Mouse (Mus musculus) liver, embryonic 15.5 days (tissue): ENCODE data around the gene Taf6l. TPM values are rescaled to one million over a fixed set of nuclear protein-coding genes. Genes with fewer than 3 reads are reported as not detected.

Experiments
- ATAC-seq: fragments of 200-750 bp; cut with Nextera tagmentation; 2 replicates; pipeline ENCODE4 v1.8.0; 2017; ENCODE audit warnings: moderate number of reproducible peaks, mild to moderate bottlenecking, moderate library complexity; ENCODE audit not compliant: insufficient read depth
- H3K27ac ChIP-seq: fragments of 300-500 bp; sonication (generic); replicated peaks from 2 replicates; pipeline ENCODE4 v1.5.1; 2015; ENCODE audit warnings: mild to moderate bottlenecking, inconsistent platforms
- H3K27me3 ChIP-seq: fragments of 300-500 bp; sonication (generic); 2 replicates; pipeline ENCODE4 v1.6.1; 2015; ENCODE audit warnings: mild to moderate bottlenecking, inconsistent platforms
- H3K36me3 ChIP-seq: fragments of 300-500 bp; sonication (generic); replicated peaks from 2 replicates; pipeline ENCODE4 v1.6.1; 2015; ENCODE audit warnings: moderate library complexity, mild to moderate bottlenecking, inconsistent platforms
- H3K4me1 ChIP-seq: fragments of 300-500 bp; sonication (generic); replicated peaks from 2 replicates; pipeline ENCODE4 v1.6.1; 2015; ENCODE audit warnings: inconsistent platforms
- H3K4me2 ChIP-seq: fragments of 300-500 bp; sonication (generic); 2 replicates; pipeline ENCODE4 v1.6.1; 2015; ENCODE audit warnings: moderate library complexity, mild to moderate bottlenecking, inconsistent platforms
- H3K4me3 ChIP-seq: fragments of 300-500 bp; sonication (generic); replicated peaks from 2 replicates; pipeline ENCODE4 v1.5.1; 2015; ENCODE audit warnings: mild to moderate bottlenecking, inconsistent platforms
- H3K9ac ChIP-seq: fragments of 300-500 bp; sonication (generic); 2 replicates; pipeline ENCODE4 v1.6.1; 2015; ENCODE audit warnings: moderate library complexity, mild to moderate bottlenecking, inconsistent platforms
- H3K9me3 ChIP-seq: fragments of 300-500 bp; sonication (generic); replicated peaks from 2 replicates; pipeline ENCODE4 v1.6.1; 2016; ENCODE audit warnings: inconsistent platforms
- WGBS: fragments of 180-500 bp; shearing (Covaris S2); methylation state at CpG from one replicate; pipeline ENCODE4 v1.1.7; 2015; ENCODE audit warnings: mixed read lengths; ENCODE audit not compliant: insufficient replicate concordance; 5-methylcytosine and 5-hydroxymethylcytosine counted together
- polyA plus RNA-seq: library from polyadenylated mRNA; unstranded; fragments of >200 nt; fragmentation: Nextera tagmentation; extraction: Ambion mirVana; gene quantifications from 2 replicates; pipeline ENCODE4 v1.2.1, GENCODE M21; 2015

Taf6l gene
- polyA plus RNA-seq, 1 experiment from 2014 or later, result 13.2 TPM

DNA sequence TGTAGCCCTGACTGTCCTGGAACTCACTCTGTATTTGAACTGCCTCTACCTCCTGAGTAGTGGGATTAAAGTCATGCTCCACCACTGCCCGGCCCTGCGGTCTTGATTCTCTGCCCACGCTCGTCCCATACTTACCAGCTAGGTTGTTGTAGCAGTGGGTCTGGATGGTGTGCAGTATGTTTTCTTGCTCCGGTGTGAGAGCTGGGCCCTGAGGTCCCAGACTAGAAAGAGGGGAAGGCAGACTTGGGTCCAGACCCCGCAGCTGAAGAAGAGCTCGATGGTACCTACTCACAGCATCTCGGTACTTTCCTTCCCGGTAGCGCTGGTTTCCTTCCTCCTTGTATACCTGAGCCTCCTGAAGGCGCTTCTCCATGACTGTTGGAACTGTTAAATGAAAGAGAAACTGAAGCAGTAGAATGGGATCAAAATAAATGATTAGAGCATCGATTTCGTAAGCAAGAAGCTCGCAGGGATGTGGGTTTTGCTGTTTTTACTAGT, 32.1 kb upstream of the Taf6l start:
- H3K27me3 ChIP-seq, result no peaks in the 10 kb centered on the region
- no peaks in the 10 kb centered on the region for H3K9me3 ChIP-seq
- peak overlapping the region; percentile 92 for H3K4me3 ChIP-seq
- peak overlapping the region; percentile 95 for H3K9ac ChIP-seq
- peak overlapping the region; percentile 86 for H3K4me2 ChIP-seq
- ATAC-seq, result no peak
- H3K36me3 ChIP-seq, result peaks cover 47% of the 10 kb centered on the region
- WGBS, result 13% methylated on average over 14 of the region's 14 CpGs
- peak overlapping the region; percentile 100 for H3K27ac ChIP-seq
- H3K4me1 ChIP-seq, result peaks cover 42% of the 10 kb centered on the region

GRCm38 (mm10) chr19:8817001-8817400, 30.8 kb upstream of the Taf6l start:
- 73% methylated on average over 3 of the region's 3 CpGs for WGBS
- Histone ChIP-seq H3K27ac (no peak overlapping the region), H3K36me3 (peaks cover 52% of the 10 kb centered on the region), H3K27me3 (no peaks in the 10 kb centered on the region), H3K4me3 (peak overlapping the region; percentile 14), H3K4me1 (peaks cover 28% of the 10 kb centered on the region), H3K9me3 (no peaks in the 10 kb centered on the region), H3K9ac (0 out of 2 replicates have a peak overlapping the region, but pooled peaks have one; percentile 1), H3K4me2 (peak overlapping the region; percentile 86)
- no peak for ATAC-seq

DNA sequence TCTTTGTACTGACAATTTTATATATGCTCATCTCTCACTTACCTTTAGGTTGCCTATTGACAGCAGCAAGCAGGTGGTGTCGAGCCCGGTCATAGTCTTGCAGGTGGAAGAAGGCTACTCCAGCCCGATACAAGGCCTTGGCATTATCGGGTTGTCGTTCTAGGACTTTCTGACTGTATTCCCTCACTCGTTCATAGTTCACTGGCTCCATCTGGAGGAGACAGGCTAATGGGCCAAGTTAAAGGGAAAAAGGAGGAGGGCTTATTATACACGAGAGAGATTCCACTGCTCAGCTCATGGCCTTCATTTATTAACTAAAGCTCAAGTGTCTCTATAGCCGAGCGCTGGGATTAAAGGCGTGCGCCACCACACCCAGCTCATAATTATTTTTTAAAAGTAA, 29.6 kb upstream of the Taf6l start:
- Histone ChIP-seq H3K4me1 (peaks cover 26% of the 10 kb centered on the region), H3K9me3 (no peaks in the 10 kb centered on the region), H3K36me3 (peaks cover 60% of the 10 kb centered on the region), H3K27me3 (no peaks in the 10 kb centered on the region), H3K9ac (no peak overlapping the region), H3K4me3 (no peak overlapping the region), H3K4me2 (no peak overlapping the region), H3K27ac (no peak overlapping the region)
- 82% methylated on average over 11 of the region's 11 CpGs for WGBS
- ATAC-seq, result no peak

DNA sequence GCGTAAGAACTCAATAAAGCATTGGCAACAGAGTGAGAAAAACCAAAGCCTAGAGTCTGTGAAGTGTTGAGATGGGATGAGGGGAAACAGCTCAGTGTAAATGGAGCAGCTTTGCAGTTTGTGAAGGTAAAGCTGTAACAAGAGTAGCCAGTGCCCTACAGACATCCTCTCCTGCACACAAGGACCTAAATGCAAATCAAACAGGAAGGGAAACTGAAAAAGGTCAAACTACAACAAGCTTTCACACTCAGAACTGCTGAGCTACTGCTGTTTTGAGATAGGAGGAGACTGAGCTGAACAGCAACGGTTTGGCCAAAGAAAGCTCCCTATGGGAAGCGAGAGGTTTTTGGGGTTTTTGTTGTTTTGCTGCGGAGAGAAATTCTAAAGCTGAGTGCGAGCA, 20.6 kb upstream of the Taf6l start:
- no peaks in the 10 kb centered on the region for H3K27me3 ChIP-seq
- H3K4me3 ChIP-seq, result no peak overlapping the region
- H3K4me2 ChIP-seq, result no peak overlapping the region
- WGBS, result 79% methylated on average over 5 of the region's 5 CpGs
- H3K9me3 ChIP-seq, result no peaks in the 10 kb centered on the region
- peaks cover 67% of the 10 kb centered on the region for H3K36me3 ChIP-seq
- no peak overlapping the region for H3K9ac ChIP-seq
- peaks cover 22% of the 10 kb centered on the region for H3K4me1 ChIP-seq
- H3K27ac ChIP-seq, result no peak overlapping the region
- ATAC-seq, result no peak

GRCm38 (mm10) chr19:8803879-8804660, 17.9 kb upstream of the Taf6l start:
- peaks cover 43% of the 10 kb centered on the region for H3K36me3 ChIP-seq
- no peak overlapping the region for H3K9ac ChIP-seq
- H3K4me1 ChIP-seq, result peaks cover 35% of the 10 kb centered on the region
- WGBS, result 66% methylated on average over 11 of the region's 11 CpGs
- H3K4me3 ChIP-seq, result no peak overlapping the region
- H3K27ac ChIP-seq, result 0 out of 2 replicates have a peak overlapping the region, but pooled peaks have one; percentile 76
- no peaks in the 10 kb centered on the region for H3K9me3 ChIP-seq
- H3K4me2 ChIP-seq, result no peak overlapping the region
- no peak for ATAC-seq
- H3K27me3 ChIP-seq, result no peaks in the 10 kb centered on the region

- Histone ChIP-seq H3K4me3 (peak overlapping the region; percentile 73; the same call in 1 of the 2 replicates), H3K27me3 (no peaks in the 10 kb centered on the region), H3K9me3 (no peaks in the 10 kb centered on the region), H3K4me1 (peaks cover 43% of the 10 kb centered on the region), H3K36me3 (peaks cover 38% of the 10 kb centered on the region), H3K27ac (peak overlapping the region; percentile 76), H3K9ac (no peak overlapping the region), H3K4me2 (peak overlapping the region; percentile 81)
- WGBS, result 70% methylated on average over 9 of the region's 9 CpGs
- no peak for ATAC-seq
Measured at GRCm38 (mm10) chr19:8803204-8803780, 17.1 kb upstream of the Taf6l start.

- Histone ChIP-seq H3K27ac (peak within 1 kb of the TSS; percentile 80), H3K4me1 (peaks cover 53% of the 10 kb centered on the region), H3K4me2 (peak within 1 kb of the TSS; percentile 81)
Measured at GRCm38 (mm10) chr19:8802130-8802821, 16.1 kb upstream of the Taf6l start, which contains the start of gene Zbtb3. Zbtb3 (plus strand) TSS chr19:8802555.

DNA sequence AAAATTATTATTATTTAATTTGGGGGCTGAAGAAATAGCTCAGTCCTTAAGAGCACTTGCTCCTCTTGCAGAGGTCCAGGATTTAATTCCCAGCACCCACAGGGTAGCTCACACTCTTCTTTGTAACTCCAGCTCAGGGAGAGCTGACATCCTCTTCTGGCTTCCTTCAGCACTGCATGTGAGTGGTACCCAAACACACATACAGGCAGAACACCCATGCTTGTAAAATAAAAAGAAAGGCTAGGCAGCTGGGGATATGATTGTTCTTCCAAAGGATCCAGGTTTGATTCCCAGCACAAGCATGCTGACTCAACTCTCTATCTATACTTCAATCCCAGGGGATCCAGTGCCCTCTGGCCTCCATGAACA, 12.7 kb upstream of the Taf6l start:
- H3K4me2 ChIP-seq, result peak overlapping the region; percentile 79
- peaks cover 57% of the 10 kb centered on the region for H3K4me1 ChIP-seq
- peak overlapping the region; percentile 74 for H3K4me3 ChIP-seq
- H3K27me3 ChIP-seq, result no peaks in the 10 kb centered on the region
- no peaks in the 10 kb centered on the region for H3K9me3 ChIP-seq
- H3K9ac ChIP-seq, result no peak overlapping the region
- H3K27ac ChIP-seq, result no peak overlapping the region; the same call in 1 of the 2 replicates
- ATAC-seq, result no peak
- peaks cover 25% of the 10 kb centered on the region for H3K36me3 ChIP-seq

More at GRCm38 (mm10) chr19:8802130-8802821, 16.1 kb upstream of the Taf6l start, which contains the start of gene Zbtb3:
- H3K4me3 ChIP-seq, result peak within 1 kb of the TSS; percentile 73
- H3K9me3 ChIP-seq, result no peaks in the 10 kb centered on the region
- H3K36me3 ChIP-seq, result peaks cover 28% of the 10 kb centered on the region
- no peaks in the 10 kb centered on the region for H3K27me3 ChIP-seq
- under 1% methylated on average over 30 of the region's 30 CpGs for WGBS
- peak within 1 kb of the TSS; percentile 63 for H3K9ac ChIP-seq
- ATAC-seq, result peak; percentile 96

GRCm38 (mm10) chr19:8798264-8798946, 12.2 kb upstream of the Taf6l start, which contains the start of gene Polr2g:
Polr2g (minus strand) TSS chr19:8798577.
- H3K4me2 ChIP-seq, result peak within 1 kb of the TSS; percentile 79
- H3K27ac ChIP-seq, result peak within 1 kb of the TSS; percentile 73
- peak within 1 kb of the TSS; percentile 74 for H3K4me3 ChIP-seq
- no peaks in the 10 kb centered on the region for H3K9me3 ChIP-seq
- peaks cover 52% of the 10 kb centered on the region for H3K4me1 ChIP-seq
- peaks cover 30% of the 10 kb centered on the region for H3K36me3 ChIP-seq
- H3K9ac ChIP-seq, result peak within 1 kb of the TSS; percentile 72
- H3K27me3 ChIP-seq, result no peaks in the 10 kb centered on the region
- under 1% methylated on average over 25 of the region's 25 CpGs for WGBS
- ATAC-seq, result peak; percentile 53

DNA sequence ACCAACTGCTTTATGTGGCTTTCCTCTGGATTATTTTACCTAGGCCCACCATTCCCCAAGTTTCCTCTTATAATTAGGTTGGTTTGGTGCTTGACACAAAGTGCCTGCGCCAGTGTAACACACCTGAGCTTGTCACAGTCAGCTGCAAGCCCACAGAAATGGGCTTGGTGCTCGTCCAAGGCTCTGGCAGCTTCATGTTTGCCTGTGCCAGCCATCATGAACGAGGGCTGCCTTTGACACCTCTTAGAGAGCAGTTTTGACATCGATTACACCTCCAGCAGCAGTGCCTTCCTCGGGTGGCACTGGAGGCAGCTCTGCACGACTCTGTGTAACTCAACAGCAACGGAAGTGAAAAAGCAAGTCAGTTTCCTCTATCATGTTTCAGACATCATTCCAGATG, 4.0 kb upstream of the Taf6l start:
- peaks cover 35% of the 10 kb centered on the region for H3K36me3 ChIP-seq
- H3K9ac ChIP-seq, result no peak overlapping the region
- WGBS, result 64% methylated on average over 7 of the region's 7 CpGs
- H3K4me2 ChIP-seq, result no peak overlapping the region
- H3K4me3 ChIP-seq, result no peak overlapping the region
- no peaks in the 10 kb centered on the region for H3K9me3 ChIP-seq
- H3K4me1 ChIP-seq, result peaks cover 15% of the 10 kb centered on the region
- no peak overlapping the region for H3K27ac ChIP-seq
- ATAC-seq, result no peak
- no peaks in the 10 kb centered on the region for H3K27me3 ChIP-seq
